Mouse (Mus musculus): Measurements from ENCODE around the gene Mllt3.

DNA sequence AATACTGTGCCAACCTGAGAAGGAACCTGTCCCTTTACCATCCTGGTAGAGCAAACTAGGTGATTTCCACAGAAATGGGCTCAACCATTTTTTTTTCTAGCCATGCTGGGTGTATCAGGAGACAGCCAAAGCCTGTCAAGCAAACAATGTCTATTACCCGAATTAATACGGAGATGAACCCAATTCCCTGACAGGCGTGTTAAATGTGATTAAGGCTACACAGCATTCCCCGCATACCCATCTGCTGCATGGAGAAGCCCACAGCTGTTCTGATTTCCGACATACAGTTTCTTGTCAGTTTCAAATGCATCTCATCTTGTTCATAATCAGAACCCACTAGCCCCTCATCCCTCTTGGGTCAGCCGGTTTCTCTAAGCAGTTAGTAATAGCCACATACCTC is 309.7 kb downstream of the Mllt3 start:
- TF ChIP-seq CTCF (IDR thresholded peaks at IDR 0.05; ENCODE audit: low read depth) (no peak), EP300 (IDR thresholded peaks at IDR 0.05; ENCODE audit: low read depth) (no peak)
